Mouse (Mus musculus) heart, postnatal 0 days (tissue): ENCODE data around the gene Thsd7a. TPM values are rescaled to one million over a fixed set of nuclear protein-coding genes. Genes with fewer than 3 reads are reported as not detected.

Experiments
- ATAC-seq: fragments of 200-750 bp; cut with Nextera tagmentation; 2 replicates; pipeline ENCODE4 v1.8.0; 2017; ENCODE audit warnings: low read depth, moderate number of reproducible peaks, moderate library complexity; ENCODE audit not compliant: insufficient read depth
- DNase-seq: peaks from one replicate; pipeline ENCODE4 v3.0.0-alpha.2; 2016; ENCODE audit warnings: low spot score
- H3K27ac ChIP-seq: fragments of 300-500 bp; sonication (generic); 2 replicates; pipeline ENCODE4 v1.5.1; 2014; ENCODE audit warnings: low read depth, mild to moderate bottlenecking
- H3K27me3 ChIP-seq: fragments of 300-500 bp; sonication (generic); 2 replicates; pipeline ENCODE4 v1.6.1; 2014; ENCODE audit warnings: low read length, mixed read lengths; ENCODE audit not compliant: control insufficient read depth, insufficient read depth
- H3K36me3 ChIP-seq: fragments of 300-500 bp; sonication (generic); replicated peaks from 2 replicates; pipeline ENCODE4 v1.6.1; 2014; ENCODE audit warnings: low read length, mixed read lengths; ENCODE audit not compliant: control insufficient read depth, insufficient read depth
- H3K4me1 ChIP-seq: fragments of 300-500 bp; sonication (generic); 2 replicates; pipeline ENCODE4 v1.6.1; 2014; ENCODE audit warnings: antibody characterized with exemption; ENCODE audit not compliant: control insufficient read depth, insufficient read depth
- H3K4me2 ChIP-seq: fragments of 300-500 bp; sonication (generic); 2 replicates; pipeline ENCODE4 v1.6.1; 2014; ENCODE audit warnings: low read depth, mild to moderate bottlenecking, low read length, moderate library complexity
- H3K4me3 ChIP-seq: fragments of 300-500 bp; sonication (generic); 2 replicates; pipeline ENCODE4 v1.5.1; 2014; ENCODE audit warnings: low read depth, low read length
- H3K9ac ChIP-seq: fragments of 300-500 bp; sonication (generic); replicated peaks from 2 replicates; pipeline ENCODE4 v1.6.1; 2014; ENCODE audit warnings: low read depth, low read length, mixed read lengths
- H3K9me3 ChIP-seq: fragments of 300-500 bp; sonication (generic); replicated peaks from 2 replicates; pipeline ENCODE4 v1.6.1; 2016; ENCODE audit warnings: low read length; ENCODE audit not compliant: control insufficient read depth
- CTCF ChIP-seq: IDR thresholded peaks from 2 replicates; pipeline ENCODE4 v1.5.1; 2016; ENCODE audit warnings: antibody characterized with exemption, control low read depth, low read depth
- EP300 ChIP-seq: IDR thresholded peaks from 2 replicates; pipeline ENCODE4 v1.6.1; 2016; ENCODE audit warnings: antibody characterized with exemption, low read depth
- WGBS: fragments of 180-500 bp; shearing (Covaris S2); extraction: QIAGEN DNeasy Blood & Tissue Kit; methylation state at CpG from one replicate; pipeline ENCODE4 v1.1.7; 2014; 5-methylcytosine and 5-hydroxymethylcytosine counted together
- polyA plus RNA-seq: library from polyadenylated mRNA; unstranded; fragments of >200 nt; fragmentation: Nextera tagmentation; extraction: Ambion mirVana; gene quantifications from 2 replicates; pipeline ENCODE4 v1.2.1, GENCODE M21; 2015
- total RNA-seq: library from RNA; depleted of rRNA; stranded (reverse); fragments of >200 nt; gene quantifications from 2 replicates; pipeline ENCODE4 v1.2.3, GENCODE M21; 2014; ENCODE audit warnings: low replicate concordance

The Thsd7a gene
- total and polyA plus RNA-seq, 2 experiments from 2014 or later, result 2.2 to 4.5 TPM

DNA sequence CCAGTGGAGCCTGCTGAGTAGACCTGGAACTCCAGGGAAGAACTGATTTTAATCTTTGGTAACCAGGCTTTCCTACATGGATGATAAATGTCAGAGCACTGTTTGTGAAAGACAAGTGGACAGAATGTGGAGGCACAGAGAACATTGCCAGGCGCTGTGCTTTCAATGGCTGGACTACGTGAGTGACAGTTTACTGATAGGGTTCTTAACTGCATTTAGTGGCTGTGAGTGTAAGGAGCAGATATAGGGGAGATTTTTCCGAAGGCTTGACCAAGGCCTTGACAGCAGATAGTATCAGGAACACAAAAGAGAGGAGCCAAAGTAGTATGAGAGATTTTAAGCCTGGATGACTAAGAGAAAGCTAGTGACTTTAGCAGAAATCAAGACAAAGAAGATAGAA, 295.1 kb downstream of the Thsd7a start:
- H3K27ac ChIP-seq, result no peak overlapping the region
- ATAC-seq, result no peak
- DNase-seq, result no peak
- H3K4me1 ChIP-seq, result peaks cover 9% of the 10 kb centered on the region; the same call in 1 of the 2 replicates
- 29% methylated on average over 3 of the region's 3 CpGs for WGBS
- no peak overlapping the region for H3K4me3 ChIP-seq
- no peaks in the 10 kb centered on the region for H3K9me3 ChIP-seq
- H3K4me2 ChIP-seq, result no peak overlapping the region
- H3K36me3 ChIP-seq, result no peaks in the 10 kb centered on the region
- TF ChIP-seq CTCF (no peak), EP300 (no peak)
- no peak overlapping the region for H3K9ac ChIP-seq
- H3K27me3 ChIP-seq, result no peaks in the 10 kb centered on the region

DNA sequence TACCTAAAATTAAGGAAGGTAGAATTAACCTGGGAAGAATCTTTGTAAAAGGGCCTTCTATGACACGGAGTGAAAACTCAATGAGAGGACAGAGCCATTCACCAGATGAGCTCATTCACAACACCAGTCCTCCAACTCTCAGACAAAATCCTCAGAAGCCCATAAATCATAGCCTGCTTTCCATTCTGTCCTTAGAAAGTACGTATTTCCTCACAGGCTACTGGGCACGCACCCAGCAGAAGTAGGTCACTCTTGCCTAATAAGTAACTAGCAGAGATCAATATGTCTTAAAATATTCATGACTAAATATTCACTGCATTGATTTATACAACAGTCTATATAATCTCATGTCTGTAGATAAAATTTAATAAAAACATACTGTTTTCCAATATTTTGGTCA, 300.4 kb downstream of the Thsd7a start:
- H3K4me3 ChIP-seq, result no peak overlapping the region
- WGBS, result 79% methylated on average over 3 of the region's 3 CpGs
- ATAC-seq (no peak), DNase-seq (no peak)
- H3K27ac ChIP-seq, result no peak overlapping the region
- no peaks in the 10 kb centered on the region for H3K27me3 ChIP-seq
- H3K9me3 ChIP-seq, result no peaks in the 10 kb centered on the region
- H3K36me3 ChIP-seq, result no peaks in the 10 kb centered on the region
- TF ChIP-seq EP300 (no peak), CTCF (no peak)
- H3K9ac ChIP-seq, result no peak overlapping the region
- H3K4me2 ChIP-seq, result no peak overlapping the region
- 0 out of 2 replicates have a peak, but pooled peaks cover under 1% of the 10 kb centered on the region for H3K4me1 ChIP-seq

DNA sequence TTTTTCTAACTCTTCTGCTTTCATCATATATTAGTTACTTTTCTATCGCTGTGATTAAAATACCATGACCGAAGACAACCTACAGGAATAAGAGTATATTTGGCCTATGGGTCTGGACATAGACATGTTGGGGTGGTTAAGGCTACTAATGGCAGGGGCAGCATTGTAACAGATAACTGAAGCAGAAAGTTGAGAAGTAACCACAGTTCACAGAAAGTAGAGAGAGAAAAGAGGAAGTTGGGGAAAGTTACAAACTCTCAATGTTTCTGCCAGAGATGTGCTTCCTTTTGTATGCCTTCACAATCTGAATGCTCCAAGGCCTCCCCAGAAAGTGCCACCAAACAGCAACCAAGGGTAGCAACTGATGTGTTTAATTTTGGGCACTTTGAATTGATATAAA, 303.7 kb downstream of the Thsd7a start:
- no peaks in the 10 kb centered on the region for H3K9me3 ChIP-seq
- no peaks in the 10 kb centered on the region for H3K27me3 ChIP-seq
- 90% methylated on average over 2 of the region's 2 CpGs for WGBS
- H3K9ac ChIP-seq, result no peak overlapping the region
- no peaks in the 10 kb centered on the region for H3K36me3 ChIP-seq
- H3K4me3 ChIP-seq, result no peak overlapping the region
- no peak for ATAC-seq
- H3K4me2 ChIP-seq, result no peak overlapping the region
- no peak overlapping the region for H3K27ac ChIP-seq
- no peaks in the 10 kb centered on the region for H3K4me1 ChIP-seq
- DNase-seq, result no peak
- TF ChIP-seq EP300, result no peak
- TF ChIP-seq CTCF, result no peak

DNA sequence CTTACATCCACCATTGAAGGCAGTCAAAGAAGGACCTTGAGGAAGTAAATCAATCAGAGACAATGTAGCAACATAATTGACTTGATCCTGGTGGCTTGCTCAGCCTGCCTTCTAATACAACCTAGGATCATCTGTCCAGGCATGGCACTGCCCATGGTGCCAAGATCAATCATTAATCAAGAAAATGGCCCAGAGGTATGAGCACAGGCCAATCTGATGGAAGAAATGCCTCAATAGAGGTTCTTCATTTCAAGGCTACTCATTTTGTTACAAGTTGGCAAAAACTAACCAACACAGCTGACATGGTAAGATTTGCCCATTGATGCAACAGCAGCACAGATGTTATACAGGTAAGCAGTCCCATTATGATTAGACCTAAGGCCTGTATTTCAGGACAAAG, 309.6 kb downstream of the Thsd7a start:
- Histone ChIP-seq H3K27me3 (no peaks in the 10 kb centered on the region), H3K36me3 (no peaks in the 10 kb centered on the region), H3K27ac (no peak overlapping the region), H3K4me2 (no peak overlapping the region), H3K4me1 (no peaks in the 10 kb centered on the region), H3K9ac (no peak overlapping the region), H3K9me3 (no peaks in the 10 kb centered on the region), H3K4me3 (no peak overlapping the region)
- TF ChIP-seq CTCF, result no peak
- TF ChIP-seq EP300, result no peak
- ATAC-seq (no peak), DNase-seq (no peak)

DNA sequence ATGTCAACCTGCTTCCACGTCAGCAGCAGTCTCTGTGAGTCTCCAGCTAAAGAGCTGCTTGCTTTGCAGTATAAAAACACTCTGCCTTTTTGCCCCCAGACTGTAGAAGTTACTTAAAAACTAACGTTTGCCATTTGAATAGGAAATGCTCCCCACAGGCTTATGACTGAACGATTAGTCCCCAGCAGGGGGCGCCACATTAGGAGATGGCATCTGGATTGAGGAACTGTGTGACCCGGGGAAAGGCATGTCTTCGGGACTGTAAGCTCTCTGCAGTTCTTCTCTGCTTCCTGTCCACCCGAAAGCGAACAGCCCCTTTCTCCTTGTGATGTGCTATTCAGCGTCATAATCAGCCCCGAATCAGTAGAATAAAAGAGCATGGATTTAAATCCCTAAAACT, 330.1 kb downstream of the Thsd7a start:
- Histone ChIP-seq H3K9me3 (no peaks in the 10 kb centered on the region), H3K4me2 (no peak overlapping the region), H3K4me1 (no peaks in the 10 kb centered on the region), H3K36me3 (no peaks in the 10 kb centered on the region), H3K27ac (no peak overlapping the region), H3K27me3 (no peaks in the 10 kb centered on the region), H3K4me3 (no peak overlapping the region), H3K9ac (no peak overlapping the region)
- DNase-seq, result no peak
- WGBS, result 88% methylated on average over 10 of the region's 10 CpGs
- TF ChIP-seq EP300 (no peak), CTCF (no peak)
- ATAC-seq, result no peak

DNA sequence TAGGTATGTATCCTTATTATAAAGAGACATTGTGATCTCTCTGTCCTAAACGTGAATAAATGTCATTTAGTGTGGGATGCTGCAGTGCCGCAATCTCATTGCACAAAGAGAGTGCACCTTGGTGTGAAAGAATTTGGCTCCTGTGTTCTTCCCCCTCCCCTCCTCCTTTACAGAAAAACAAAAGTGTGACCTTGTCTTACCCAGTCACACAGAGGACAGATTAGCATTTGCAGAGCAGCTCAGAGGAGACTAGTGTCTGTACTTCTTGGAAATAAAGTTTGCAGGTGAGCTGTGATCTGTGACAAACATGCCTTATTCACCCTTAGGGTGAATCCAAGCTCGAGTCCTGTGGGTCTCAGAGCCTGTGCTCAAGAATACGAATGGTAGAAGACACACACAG, 332.2 kb downstream of the Thsd7a start:
- DNase-seq (no peak), ATAC-seq (no peak)
- no peaks in the 10 kb centered on the region for H3K9me3 ChIP-seq
- no peak overlapping the region for H3K4me2 ChIP-seq
- no peaks in the 10 kb centered on the region for H3K27me3 ChIP-seq
- TF ChIP-seq EP300, result no peak
- no peak for TF ChIP-seq CTCF
- no peak overlapping the region for H3K27ac ChIP-seq
- WGBS, result 56% methylated on average over 4 of the region's 4 CpGs
- no peak overlapping the region for H3K9ac ChIP-seq
- no peaks in the 10 kb centered on the region for H3K36me3 ChIP-seq
- no peak overlapping the region for H3K4me3 ChIP-seq
- H3K4me1 ChIP-seq, result no peaks in the 10 kb centered on the region
